Mouse (Mus musculus) heart, adult 10 weeks (tissue): Measurements from ENCODE around the gene Adgrb3. TPM values are rescaled to one million over a fixed set of nuclear protein-coding genes. Genes with fewer than 3 reads are reported as not detected.

Experiments used
- polyA plus RNA-seq: library from polyadenylated mRNA; stranded (reverse); fragments of 350-450 nt; fragmentation: Illumina TruSeq; extraction: RNeasy Lipid Tissue Mini Kit (QIAGEN cat#74804); gene quantifications from one replicate; pipeline ENCODE4 v1.2.3, GENCODE M21; 2014; ENCODE audit warnings: low read depth, low replicate concordance

The Adgrb3 gene
- not detected for polyA plus RNA-seq

DNA sequence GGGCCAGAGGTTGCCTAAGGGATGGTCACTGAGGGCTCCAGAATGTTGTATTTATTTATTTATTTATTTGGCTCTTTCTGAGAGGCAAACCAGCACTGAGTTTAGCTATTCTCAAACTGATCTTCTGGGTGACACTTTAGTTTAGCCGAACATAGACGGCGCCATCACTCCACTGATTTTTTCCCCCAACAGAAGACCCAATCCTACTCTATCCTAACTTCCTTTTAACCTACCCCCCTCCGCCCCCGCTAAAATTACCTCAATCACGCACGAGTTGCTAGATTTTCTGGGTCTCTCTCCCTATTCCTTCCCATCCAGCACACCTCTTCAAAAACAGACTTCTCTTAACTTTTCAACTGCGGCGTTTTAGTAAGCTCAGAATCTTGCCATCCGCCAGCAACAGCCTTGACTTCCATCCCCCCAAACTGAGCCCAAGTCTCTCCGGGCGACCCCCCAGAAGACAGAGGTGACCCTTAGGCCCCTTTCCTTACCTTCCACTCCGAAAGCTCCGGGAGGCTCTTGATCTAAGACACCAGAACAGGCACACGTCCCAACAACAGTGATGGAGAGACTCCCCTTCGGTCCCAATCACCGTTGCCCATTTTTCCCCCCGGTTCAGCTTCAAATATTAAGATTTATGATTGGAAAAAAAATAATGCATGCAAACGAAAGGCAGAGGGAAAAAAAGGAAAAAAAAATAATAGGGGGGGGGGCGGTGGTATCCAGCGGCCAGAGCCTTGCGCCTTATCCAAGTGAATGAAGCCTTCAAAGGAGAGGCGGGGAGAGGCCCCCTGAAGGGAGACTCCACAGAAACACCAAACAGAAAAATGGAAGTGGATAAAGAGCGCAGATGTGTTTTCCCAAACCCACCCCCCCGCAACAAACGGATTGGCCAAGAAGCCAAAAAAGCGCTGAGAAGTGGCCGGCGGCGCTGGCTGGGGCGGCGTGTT, at the start of gene Adgrb3:
Gene Adgrb3 (minus strand): TSS at position 737 of the 950 bp plus-strand sequence.

